Mouse (Mus musculus) bone marrow macrophage, adult 2 months (primary cell): ENCODE results near the gene Dpep2nb. TPM values are rescaled to one million over a fixed set of nuclear protein-coding genes. Genes with fewer than 3 reads are reported as not detected.
"Not testable (repeated sequence)": the region's sequence is repeated elsewhere in the genome, so short reads cannot be mapped to it uniquely, and the experiment has no call there.

Experiments used
- H3K27ac ChIP-seq: 2 replicates; pipeline ENCODE4 v1.5.1; 2012; ENCODE audit warnings: low read depth, low read length; ENCODE audit not compliant: insufficient read depth
- H3K4me1 ChIP-seq: 2 replicates; pipeline ENCODE4 v1.6.1; 2012; ENCODE audit warnings: low read length; ENCODE audit not compliant: control insufficient read depth, insufficient read depth
- H3K4me3 ChIP-seq: 2 replicates; pipeline ENCODE4 v1.5.1; 2012; ENCODE audit warnings: mild to moderate bottlenecking, low read length, moderate library complexity; ENCODE audit not compliant: insufficient read depth
- CTCF ChIP-seq: IDR thresholded peaks from 2 replicates; pipeline ENCODE4 v1.5.1; 2012; ENCODE audit warnings: low read depth, mild to moderate bottlenecking, low read length, moderate library complexity
- POLR2A ChIP-seq: IDR thresholded peaks from 2 replicates; pipeline ENCODE4 v1.6.1; 2012; ENCODE audit warnings: mild to moderate bottlenecking, low read depth, low read length, borderline replicate concordance
- polyA plus RNA-seq: library from polyadenylated mRNA; stranded (reverse); fragments of >200 nt; gene quantifications from 2 replicates; pipeline ENCODE4 v1.2.4, GENCODE M21; 2012; ENCODE audit not compliant: missing spikeins, insufficient read depth, insufficient read length

Dpep2nb gene
- polyA plus RNA-seq, 1 experiment = not detected

DNA sequence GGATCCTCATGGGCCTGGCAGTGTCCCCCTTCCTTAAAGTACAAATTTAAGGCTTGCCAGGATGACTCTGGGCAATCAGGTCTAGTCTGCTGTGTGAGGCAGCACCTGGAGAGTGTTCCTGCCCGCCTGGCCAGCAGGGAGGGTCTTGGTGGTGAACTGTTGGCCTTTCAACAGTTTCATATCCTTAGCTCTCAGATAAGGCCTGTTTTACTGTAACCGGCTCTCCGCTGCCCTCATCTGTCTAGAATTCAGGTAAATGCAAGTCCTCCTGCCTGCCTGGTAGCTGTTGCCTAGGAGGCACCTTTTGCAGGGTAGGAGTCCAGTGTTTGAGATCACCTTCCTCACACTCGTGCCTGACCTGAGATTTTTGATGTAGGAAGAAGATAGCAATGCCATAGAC is 34.4 kb upstream of the Dpep2nb start:
- no peak overlapping the region for H3K27ac ChIP-seq
- no peak overlapping the region for H3K4me3 ChIP-seq
- peaks cover 21% of the 10 kb centered on the region for H3K4me1 ChIP-seq
- TF ChIP-seq POLR2A (no peak), CTCF (no peak)

DNA sequence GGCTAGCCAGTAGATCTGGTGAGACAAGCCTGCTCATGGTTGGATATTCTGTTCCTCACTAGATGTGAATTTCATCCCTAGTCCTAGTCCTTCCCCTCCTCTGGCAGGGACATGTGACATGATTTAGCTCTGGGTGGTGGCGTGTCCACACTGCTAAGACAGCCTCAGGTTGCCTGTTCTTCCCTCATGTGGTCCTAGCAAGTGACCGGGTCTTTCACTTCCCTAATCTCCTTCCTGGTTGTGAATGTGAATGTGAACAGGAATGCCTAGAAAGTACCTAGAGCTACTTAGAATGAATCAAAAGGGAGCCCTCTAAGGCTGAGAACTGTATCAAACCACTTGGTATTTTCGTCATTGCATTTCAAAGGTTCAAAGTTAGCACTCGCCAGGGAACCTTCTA is 33.8 kb upstream of the Dpep2nb start:
- no peak overlapping the region for H3K4me3 ChIP-seq
- no peak for TF ChIP-seq CTCF
- no peak for TF ChIP-seq POLR2A
- H3K27ac ChIP-seq = 0 out of 2 replicates have a peak overlapping the region, but pooled peaks have one; percentile 7
- H3K4me1 ChIP-seq = peaks cover 21% of the 10 kb centered on the region

DNA sequence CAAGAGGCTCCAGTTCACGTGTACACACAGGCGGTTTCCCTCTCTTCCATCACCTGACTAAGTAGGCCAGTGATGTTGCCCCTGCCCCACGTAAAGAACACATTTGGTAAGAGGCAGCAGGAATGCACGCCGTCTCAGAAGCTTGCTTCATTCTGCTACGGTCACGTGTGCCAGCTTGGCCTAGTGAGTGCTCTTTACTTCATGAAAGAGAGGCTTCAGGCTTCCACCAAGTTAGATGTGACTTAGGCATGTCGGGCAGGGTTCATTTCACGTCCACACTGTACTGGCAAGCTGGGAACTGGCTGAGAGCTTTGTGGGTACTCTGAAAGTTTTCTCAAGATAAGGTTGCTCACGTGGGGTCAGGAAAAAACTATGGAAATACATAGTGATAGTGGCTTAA is 32.9 kb upstream of the Dpep2nb start:
- TF ChIP-seq CTCF = no peak
- no peak for TF ChIP-seq POLR2A
- peaks cover 21% of the 10 kb centered on the region for H3K4me1 ChIP-seq
- H3K27ac ChIP-seq = no peak overlapping the region
- H3K4me3 ChIP-seq = no peak overlapping the region

DNA sequence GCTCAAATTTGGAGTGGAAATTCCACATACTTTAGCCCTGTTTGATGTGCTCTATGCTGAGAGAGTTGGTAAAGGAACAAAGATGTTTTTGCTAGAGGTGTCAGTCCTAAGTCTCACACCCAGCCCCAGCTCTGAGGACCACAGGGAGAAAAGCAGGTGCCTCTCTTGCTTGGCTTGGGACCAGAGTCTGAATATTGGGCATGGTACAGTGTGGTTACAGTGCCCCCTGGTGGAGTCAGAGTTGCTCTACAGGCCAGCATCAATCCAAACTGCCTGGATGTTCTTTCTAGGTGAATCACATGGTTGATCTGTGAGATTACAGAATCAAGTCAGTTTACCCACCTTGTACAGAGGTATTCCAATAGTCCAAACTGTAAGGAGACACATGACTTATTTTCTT is 16.7 kb upstream of the Dpep2nb start:
- no peaks in the 10 kb centered on the region for H3K4me1 ChIP-seq
- H3K4me3 ChIP-seq = no peak overlapping the region
- H3K27ac ChIP-seq = no peak overlapping the region
- TF ChIP-seq POLR2A = no peak
- TF ChIP-seq CTCF = peak; percentile 88

DNA sequence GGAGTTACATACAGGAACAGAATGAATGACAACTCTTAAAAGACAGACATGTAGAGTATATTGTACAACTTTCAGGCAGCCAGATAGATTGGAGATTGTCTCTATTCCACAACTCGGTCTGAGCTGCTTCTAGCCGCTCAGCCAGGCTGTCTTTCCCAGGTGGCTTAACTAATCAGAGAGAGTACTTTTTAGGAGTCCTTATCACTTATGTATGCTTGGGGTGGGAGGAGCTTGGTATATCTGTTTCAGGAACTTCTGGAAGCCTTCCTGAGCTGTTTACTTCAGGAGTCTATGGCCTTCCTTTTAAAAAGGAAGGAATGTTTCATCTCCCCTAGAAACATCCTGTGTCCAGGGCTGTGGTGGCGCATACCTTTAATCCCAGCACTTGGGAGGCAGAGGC is 12.3 kb upstream of the Dpep2nb start:
- H3K4me1 ChIP-seq = peaks cover 5% of the 10 kb centered on the region; the same call in 1 of the 2 replicates
- no peak overlapping the region for H3K27ac ChIP-seq
- H3K4me3 ChIP-seq = no peak overlapping the region
- no peak for TF ChIP-seq CTCF
- no peak for TF ChIP-seq POLR2A

DNA sequence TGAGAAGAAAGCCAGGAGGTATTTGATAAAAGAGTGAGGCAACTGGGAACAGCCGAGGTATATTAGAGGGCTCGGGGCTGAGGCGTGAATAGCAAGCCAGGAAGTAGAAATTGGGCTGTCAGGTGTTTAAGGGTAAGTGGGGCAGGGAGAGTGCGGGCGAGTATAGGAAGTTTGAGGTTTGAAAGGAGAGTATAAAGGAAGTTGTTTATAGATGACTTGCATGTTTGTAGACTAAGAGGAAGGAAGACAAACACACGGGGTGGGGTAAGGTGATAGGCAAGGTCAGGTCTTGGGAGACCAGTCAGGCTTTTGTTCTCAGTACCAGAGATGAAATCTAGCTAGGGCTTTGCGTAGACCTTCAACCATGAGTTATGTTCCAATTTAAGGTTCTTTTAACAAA is 11.4 kb upstream of the Dpep2nb start:
- no peak for TF ChIP-seq POLR2A
- no peak for TF ChIP-seq CTCF
- no peak overlapping the region for H3K27ac ChIP-seq

DNA sequence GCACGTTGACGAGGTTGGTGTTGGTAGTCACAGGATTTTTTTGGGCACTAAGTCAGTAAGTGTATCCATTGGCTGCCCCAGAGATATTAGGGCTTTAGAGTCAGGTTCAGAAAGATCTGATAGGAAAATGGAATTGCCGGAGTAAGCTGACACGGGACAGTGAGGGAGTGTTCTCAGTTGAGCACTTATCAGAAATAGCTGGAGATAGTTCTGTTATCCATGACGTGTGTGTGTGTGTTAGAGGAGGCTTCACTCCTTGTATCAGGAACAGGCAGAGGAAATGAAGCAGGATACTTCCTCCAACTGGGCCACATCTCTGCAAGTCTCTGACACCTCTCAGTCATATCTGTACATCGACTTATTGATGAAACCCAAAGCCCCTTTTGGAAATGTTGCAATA is 10.5 kb upstream of the Dpep2nb start:
- no peak overlapping the region for H3K27ac ChIP-seq
- no peak overlapping the region for H3K4me3 ChIP-seq
- peaks cover 5% of the 10 kb centered on the region; the same call in 1 of the 2 replicates for H3K4me1 ChIP-seq
- TF ChIP-seq POLR2A = no peak
- no peak for TF ChIP-seq CTCF

More for the DNA sequence above, 11.4 kb upstream of the Dpep2nb start:
- Histone ChIP-seq H3K4me1 (peaks cover 5% of the 10 kb centered on the region; the same call in 1 of the 2 replicates), H3K4me3 (no peak overlapping the region)

DNA sequence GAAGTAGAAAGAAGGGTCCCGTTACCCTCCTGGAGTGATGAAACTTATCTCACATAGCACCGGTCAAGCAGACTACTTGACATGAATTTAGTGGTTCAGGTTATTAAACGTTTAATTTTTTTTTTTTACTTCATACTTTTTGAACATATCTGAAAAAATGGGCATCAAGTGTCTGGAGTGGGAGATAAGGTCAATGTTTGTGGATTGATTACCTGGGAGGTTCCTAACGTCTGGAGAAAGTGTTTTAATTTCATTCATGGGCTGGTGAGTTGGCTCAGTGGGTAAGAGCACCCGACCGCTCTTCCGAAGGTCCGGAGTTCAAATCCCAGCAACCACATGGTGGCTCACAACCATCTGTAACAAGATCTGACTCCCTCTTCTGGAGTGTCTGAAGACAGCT is 6.4 kb upstream of the Dpep2nb start:
- Histone ChIP-seq H3K4me1 (peaks cover 19% of the 10 kb centered on the region), H3K4me3 (peak overlapping the region; percentile 84; the same call in 1 of the 2 replicates)
- H3K27ac ChIP-seq = not testable (repeated sequence)

DNA sequence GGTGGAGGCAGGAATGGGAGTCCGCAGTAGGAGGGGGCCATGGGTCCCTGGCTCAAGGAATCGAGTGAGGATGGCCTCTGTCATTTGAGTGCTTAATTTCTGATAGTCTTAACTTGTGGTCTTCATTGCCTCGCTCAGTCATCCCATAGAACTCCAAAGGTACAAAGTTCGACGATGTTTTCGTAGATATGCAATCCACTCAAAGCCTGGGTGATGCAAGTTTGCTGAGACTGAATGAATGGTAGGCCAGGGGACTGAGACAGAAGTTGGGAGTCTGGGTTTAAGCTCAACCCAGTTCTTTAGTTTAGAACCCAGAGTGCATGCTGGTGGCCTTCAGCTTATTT is 5.8 kb upstream of the Dpep2nb start, which contains the start of gene Ddx28:
TSS of gene Ddx28 (minus strand) at position 240 of the 344 bp plus-strand sequence.
- TF ChIP-seq CTCF (no peak), POLR2A (no peak)
- H3K4me3 ChIP-seq = peak within 1 kb of the TSS; percentile 84

DNA sequence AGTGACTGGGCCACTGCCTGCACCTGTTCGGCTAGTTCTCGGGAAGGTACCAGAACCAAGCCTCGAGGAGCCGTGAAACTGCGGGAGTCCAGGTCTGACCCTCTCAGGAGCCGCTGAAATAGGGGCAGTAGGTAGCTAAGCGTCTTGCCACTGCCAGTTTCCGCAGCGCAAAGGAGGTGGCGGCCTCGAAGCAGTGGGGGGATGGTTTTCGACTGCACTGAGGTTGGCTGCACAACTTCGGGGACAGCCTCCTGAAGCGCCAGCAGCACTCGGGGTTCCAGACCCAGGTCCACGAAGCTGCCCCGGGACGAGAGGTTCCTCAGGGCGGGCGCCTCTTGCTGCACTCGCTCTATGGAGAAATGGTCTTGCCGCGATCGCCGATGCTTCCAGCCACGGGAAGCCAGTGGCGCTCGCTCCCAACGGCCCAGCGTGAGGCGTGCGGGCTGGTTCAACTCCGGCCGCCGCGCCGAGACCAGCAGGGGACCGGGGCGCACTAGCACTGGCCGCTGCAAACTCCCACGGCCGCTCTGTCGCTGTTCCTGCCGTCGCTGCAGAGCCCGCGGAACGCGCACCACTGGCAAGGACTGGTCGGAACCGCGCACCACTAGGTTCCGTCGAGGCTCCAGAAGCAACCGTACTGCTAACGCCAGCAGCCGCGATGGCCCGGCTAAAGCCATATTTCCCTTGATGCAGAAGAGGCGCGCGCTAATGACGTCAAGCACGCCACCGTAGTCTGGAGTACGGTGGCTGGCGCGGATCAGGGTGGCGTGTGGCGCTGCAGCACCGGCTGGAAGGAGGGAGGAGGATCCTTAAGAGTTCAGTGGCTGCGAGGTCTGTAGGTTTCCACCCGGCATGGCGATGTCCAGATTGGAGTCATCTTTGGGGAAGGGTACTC is 5.2 kb upstream of the Dpep2nb start:
- Histone ChIP-seq H3K27ac (peak overlapping the region; percentile 49), H3K4me1 (peaks cover 25% of the 10 kb centered on the region), H3K4me3 (peak overlapping the region; percentile 84)
- TF ChIP-seq POLR2A = 0 out of 2 replicates have a peak, but pooled peaks have one; percentile 45
- TF ChIP-seq CTCF = no peak

More for the DNA sequence above, 5.8 kb upstream of the Dpep2nb start, which contains the start of gene Ddx28:
- peak within 1 kb of the TSS; percentile 49 for H3K27ac ChIP-seq
- H3K4me1 ChIP-seq = peaks cover 21% of the 10 kb centered on the region

DNA sequence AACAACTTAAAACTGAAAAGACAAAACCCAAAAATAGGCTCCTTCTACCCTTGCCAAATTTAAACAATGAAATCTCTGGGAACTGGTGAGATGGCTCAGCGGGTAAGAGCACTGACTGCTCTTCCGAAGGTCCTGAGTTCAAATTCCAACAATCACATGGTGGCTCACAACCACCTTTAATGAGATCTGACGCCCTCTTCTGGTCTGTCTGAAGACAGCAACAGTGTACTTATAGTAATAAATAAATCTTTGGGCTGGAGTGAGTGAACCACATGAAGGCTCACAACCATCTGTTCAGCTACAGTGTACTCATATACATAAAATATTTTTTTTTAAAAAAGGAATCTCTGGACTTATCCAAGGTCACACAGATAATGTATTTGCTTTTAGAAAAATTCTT is 2.1 kb upstream of the Dpep2nb start:
- Histone ChIP-seq H3K4me1 (peaks cover 39% of the 10 kb centered on the region), H3K27ac (peak overlapping the region; percentile 91)
- not testable (repeated sequence) for H3K4me3 ChIP-seq
